Mouse (Mus musculus) cerebellum, adult (tissue): ENCODE data around the gene Slc35a1.
"Not testable (repeated sequence)": the region's sequence is repeated elsewhere in the genome, so short reads cannot be mapped to it uniquely, and the experiment has no call there.

Experiments used
- ATAC-seq: cut with Nextera tagmentation; 2 replicates; pipeline ENCODE4 v1.9.2; 2017; ENCODE audit warnings: mild to moderate bottlenecking, moderate library complexity, mixed read lengths; ENCODE audit not compliant: insufficient number of reproducible peaks, low FRiP score, low TSS enrichment

The Slc35a1 gene

DNA sequence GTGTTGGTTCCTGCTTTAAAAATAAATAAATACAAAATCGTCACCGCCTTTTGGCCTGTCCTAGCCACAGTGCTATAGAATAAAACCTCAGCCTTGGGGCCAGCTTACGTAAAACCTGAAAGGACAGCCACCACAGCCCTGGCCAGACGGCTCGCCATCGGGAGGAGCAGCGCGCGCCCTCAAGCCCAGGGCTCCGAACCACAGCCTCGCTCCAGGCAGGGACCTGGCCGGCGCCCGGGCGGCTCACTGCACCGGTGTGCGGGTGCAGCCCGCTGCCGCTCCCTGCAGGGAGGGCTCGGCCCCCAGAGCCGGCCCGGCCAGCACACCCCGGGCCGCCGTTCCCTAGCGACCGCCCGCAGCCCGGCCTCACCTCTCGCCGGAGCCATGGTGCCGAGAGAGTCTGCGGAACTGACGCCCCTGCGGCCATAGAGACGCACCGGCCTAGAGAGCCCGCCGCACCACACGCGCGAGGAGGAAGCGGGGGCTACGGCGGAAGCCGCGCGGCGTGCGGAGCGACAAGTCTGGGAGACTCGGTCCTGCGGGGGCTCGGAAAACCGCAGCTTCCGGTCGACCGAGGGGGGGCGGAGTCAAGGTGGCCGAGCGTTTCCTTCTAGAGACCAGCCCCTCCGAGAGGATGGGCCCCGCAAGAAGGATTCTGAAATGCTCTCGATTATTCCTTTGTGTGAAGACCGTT, at the start of gene Slc35a1:
Slc35a1 (minus strand) TSS at position 565 of the 694 bp plus-strand sequence.
- peak; percentile 98 for ATAC-seq

DNA sequence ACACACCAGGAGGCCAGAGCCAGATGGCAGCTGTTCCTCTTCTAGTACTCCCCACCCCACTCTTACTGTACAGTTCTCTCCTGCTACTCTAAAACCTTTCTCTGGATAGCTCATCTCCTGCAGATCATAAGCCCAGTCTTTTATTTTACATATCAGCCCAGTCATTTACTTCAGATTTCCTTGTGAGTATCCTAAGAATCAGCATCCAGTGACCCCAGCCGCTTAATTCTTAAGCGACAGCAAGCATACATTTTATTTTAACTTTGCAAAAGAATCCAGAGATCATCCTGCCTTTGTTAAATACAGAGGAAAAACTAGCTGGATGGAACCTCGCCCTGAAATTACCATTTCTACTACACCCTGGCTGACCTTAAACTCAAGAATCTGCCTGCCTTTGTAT, 47.2 kb upstream of the Slc35a1 start:
- no peak for ATAC-seq

DNA sequence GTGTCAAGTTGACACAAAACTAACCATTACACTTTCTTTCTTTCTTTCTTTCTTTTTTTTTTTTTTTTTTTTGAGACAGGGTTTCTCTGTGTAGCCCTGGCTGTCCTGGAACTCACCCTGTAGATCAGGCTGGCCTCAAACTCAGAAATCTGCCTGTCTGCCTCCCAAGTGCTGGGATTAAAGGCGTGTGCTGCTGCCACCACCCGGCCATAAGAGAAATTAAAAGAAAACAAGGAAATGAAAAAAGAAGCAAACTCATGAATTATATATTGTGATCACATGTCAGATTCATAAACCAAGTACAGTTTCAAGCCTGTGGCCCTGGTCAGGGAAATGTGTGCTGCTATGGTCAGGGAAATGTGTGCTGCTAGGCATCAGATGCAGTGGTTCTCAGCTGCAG, 46.2 kb upstream of the Slc35a1 start:
- not testable (repeated sequence) for ATAC-seq

GRCm38 (mm10) chr4:34729851-34730341, 42.7 kb upstream of the Slc35a1 start, which contains the start of gene Cfap206:
Gene Cfap206, minus strand, starts transcription at chr4:34730206.
- peak; percentile 85 for ATAC-seq

GRCm38 (mm10) chr4:34725710-34726109, 38.5 kb upstream of the Slc35a1 start:
- ATAC-seq: not testable (repeated sequence)

- ATAC-seq: no peak
These were observed 37.1 kb upstream of the Slc35a1 start for GRCm38 (mm10) chr4:34724306-34724705.

- ATAC-seq: no peak
These were observed 35.9 kb upstream of the Slc35a1 start for GRCm38 (mm10) chr4:34723186-34723585.

DNA sequence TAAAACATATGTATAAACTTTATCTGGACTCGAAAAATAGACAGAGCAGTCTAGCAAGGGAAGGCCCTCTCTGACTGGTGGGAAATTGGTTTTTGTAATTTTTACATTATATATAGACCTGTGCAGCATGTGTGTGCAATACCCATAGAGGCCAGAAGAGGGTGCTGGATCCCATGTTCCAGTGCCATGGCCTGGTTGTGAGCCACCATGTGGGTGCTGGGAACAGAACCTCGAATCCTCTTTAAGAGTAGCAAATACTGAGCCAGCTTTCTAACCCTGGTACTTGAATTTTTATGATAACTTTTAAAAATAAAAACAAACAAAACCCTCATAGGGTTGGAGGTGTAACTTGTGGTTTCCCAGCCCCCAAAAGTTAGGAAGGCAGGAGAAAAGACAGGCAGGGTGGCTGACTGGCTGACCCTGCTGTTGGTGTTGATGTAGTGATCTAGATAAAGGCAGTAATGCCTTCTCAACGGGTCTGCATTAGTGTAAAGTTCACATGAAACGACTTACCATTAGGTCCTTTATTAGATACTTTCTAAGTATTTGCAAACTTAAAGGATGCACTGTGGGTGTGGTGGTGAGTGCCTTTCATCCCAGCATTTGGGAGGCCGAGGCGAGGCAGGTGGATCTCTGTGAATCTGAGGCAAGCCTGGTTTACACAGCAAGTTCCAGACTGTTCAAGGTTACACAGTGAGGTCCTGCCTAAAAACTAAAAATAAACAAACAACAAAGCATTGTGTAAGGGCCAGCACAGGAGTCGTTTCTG, 33.1 kb upstream of the Slc35a1 start:
- no peak for ATAC-seq

DNA sequence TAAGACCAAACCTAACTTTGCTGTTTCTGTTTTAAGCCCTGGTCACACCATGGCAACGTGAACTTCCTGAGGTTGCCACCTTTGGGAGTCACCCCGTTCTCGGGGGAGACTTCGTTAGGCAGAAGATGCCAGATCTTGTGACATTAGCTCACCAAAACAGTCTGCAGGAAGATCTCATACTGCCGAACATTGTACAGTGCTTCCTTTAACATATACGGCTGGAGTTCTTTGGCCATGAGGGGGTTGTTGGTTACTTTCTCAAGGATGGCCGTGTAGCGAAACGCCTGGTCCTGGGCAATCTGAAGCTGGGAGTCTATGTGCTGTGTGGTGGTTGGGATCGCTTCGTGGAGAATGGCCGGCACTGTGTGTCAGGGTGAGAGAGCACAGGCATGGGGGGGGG, 32.2 kb upstream of the Slc35a1 start:
- no peak for ATAC-seq

GRCm38 (mm10) chr4:34715062-34715461, 27.8 kb upstream of the Slc35a1 start:
- ATAC-seq: no peak

- no peak for ATAC-seq
These were observed 20.9 kb upstream of the Slc35a1 start for GRCm38 (mm10) chr4:34708127-34708526.

GRCm38 (mm10) chr4:34707248-34707647, 20.0 kb upstream of the Slc35a1 start:
- no peak for ATAC-seq

GRCm38 (mm10) chr4:34703029-34703428, 15.8 kb upstream of the Slc35a1 start:
- ATAC-seq: no peak

DNA sequence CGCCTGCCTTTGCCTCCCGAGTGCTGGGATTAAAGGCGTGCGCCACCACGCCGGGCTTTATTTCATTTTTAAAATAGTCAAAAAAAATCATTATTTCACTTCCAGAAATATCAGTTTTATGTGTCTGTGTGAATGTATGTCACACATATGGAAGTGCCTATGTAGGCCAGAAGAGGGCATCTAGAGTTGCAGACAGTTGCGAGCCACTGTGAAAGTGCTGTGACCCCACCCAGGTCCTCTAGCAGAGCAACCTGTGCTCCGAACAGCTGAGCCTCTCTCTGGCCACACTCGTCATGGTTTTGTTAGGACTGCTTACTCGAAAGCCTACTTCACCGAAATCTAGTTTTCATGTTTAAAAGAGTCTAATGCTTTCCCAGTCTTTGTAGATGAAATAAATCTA, 15.0 kb upstream of the Slc35a1 start:
- ATAC-seq: no peak

DNA sequence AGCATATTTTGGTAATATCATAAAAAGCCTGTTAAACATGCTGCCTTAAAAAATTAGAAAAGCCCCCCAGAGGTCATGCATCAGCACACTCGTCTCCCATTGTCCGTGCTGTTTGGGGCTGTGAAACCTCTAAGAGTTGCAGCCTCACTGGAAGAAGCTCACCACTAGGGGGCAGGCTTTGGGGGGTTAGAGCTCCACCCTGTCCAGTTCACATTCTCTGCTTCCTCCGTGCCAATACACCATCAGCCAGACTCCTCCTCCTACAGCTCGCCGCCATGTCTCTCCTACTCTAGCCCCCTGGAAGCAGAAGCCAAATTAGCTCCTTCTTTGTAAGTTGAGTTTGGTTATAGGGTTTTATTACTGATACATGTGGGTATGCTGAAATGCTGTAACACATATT, 14.3 kb upstream of the Slc35a1 start:
- ATAC-seq: peak; percentile 49; the same call in 1 of the 2 replicates

DNA sequence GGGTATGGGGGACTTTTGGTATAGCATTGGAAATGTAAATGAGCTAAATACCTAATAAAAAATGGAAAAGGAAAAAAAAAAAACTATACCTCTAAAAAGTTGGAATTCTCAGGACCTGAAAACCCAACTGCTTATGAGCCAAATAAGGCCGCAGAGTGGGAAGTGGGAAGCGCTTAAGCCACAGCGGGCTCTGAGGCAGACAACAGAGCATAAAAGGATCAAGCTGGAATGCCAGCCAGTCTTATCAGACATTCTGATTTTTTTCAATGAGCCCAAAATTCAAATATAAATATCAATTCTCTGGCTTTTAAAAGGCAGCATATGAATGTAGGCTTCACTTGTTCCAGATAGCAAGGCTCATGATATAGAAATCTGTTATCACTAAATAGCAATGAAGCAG, 783 bp upstream of the Slc35a1 start:
- ATAC-seq: no peak

- ATAC-seq: no peak
These were observed 6.7 kb downstream of the Slc35a1 start for GRCm38 (mm10) chr4:34680530-34680929.

GRCm38 (mm10) chr4:34673721-34674120, 13.5 kb downstream of the Slc35a1 start:
- ATAC-seq: no peak

- no peak for ATAC-seq
These were observed 19.3 kb downstream of the Slc35a1 start for GRCm38 (mm10) chr4:34667923-34668322.

DNA sequence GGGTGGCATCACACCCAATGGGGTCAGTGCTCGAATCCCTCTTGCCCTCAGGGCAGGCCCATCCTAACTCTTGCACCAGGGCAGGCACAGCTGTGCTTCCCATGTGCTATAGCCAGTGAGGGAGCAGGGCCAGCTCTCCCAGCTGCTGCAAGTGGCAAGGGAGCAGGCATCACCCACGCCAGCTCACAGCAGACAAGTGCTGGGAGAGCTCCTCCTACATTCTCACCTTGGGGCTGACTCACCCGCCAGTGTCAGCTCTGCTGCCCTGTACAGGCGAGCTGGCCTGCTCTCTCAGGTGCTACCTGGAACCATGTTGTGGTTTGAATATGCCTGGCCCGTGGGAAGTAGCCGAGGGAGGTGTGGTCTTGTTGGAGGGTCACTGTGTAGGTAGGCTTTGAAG, 25.3 kb downstream of the Slc35a1 start:
- peak; percentile 45; the same call in 1 of the 2 replicates for ATAC-seq

GRCm38 (mm10) chr4:34661514-34661913, 25.7 kb downstream of the Slc35a1 start:
- ATAC-seq: 0 out of 2 replicates have a peak, but pooled peaks have one; percentile 20
